Mouse (Mus musculus): ENCODE measurements around the gene C8g.

C8g gene

DNA sequence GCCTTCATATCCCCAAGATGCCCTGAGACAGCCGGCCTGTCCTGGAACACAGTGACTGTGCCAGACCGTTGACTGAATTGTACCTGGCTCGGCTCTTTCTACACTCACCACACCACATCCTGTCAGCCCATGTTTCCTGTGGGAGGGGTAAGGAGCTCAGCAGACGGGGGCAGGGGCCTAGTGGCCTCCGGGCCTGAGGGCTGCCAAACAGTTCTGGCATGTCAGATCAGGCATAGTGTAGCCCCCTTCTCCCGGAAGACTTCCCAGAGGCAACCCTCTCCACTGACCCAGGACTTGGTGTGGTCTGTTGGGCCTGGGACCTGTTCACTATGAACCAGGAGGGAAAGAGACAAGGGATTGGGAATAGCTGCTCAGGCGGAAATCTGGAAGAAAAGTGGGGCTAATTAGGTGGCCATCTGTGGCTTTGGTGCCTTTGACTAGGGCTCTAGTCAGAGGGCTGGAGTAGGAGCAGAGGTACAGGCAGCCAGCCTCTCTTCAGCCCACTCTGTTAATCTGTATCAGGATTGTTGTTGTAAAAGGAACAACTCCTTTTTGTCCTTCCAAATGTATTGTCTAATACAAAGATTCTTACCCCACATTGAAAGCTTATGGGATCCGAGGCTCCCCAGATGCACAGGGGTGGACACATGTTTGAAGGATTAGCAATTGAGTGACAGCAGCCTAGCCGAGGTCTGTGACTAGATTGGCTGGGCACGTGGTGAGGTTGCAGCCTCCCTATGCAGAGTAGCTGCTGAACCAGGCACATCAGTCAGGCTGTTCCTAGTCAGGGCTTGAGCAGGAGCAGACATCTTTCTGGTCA lies 35.5 kb downstream of the C8g start:
- peak; percentile 53 to 61 for DNase-seq

DNA sequence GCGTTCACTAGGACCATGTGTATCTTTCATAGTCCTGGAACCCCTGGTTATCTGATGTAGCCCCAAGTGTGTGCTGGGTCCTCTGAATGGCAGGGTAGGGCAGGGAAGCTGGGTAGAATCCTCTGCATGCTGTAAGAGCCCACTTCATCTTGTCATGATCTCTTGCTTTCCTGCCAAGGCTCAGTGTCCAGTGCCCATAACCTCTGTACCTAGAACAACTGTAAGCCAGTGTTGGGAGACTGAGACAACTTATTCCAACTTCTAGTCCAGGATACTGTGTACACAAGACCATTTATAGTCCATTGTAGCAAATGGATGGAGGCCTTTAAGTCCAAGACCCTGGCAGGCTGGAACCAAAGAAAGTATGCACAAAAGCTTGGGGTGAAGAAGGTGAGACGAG lies 36.3 kb downstream of the C8g start:
- DNase-seq, result no peak

DNA sequence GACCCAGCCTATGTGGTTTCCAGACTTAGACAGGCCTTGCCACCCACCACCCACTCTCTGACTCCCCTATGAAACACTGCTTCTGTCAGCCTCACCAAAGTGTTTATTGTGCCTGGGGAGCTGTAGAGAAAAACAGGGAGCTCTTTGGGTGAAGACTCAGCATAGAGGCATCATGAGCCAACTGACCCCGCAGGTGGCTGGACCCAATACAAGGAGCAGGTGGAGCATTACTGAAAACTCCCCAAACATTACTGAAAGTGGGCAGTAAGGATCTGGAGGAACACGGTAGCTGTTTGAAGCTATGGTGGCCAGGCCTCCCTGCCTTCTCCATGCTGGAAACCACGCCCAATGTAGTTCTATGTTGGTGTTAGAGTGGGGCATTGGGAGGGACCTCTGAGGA lies 37.9 kb downstream of the C8g start:
- peak; percentile 65 to 73 for DNase-seq

DNA sequence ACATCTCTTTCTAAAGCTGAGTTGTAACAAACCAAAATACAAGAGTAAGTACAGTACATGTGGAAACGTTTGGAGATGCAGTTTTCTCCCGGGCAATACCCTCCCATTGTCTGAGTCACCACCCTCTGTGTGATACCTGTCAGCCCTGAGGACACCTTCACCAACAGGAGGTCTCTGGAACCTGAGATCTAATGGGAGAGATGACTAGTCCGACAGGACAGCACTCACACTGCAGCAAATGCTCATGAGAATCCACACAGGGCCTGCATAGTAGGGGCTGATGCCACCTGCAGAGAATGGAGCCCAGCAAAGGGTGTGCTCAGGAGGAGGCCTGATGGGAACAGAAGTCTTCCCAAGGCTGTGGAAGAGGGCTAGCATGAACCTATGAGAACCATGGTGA lies 40.1 kb downstream of the C8g start:
- no peak for DNase-seq

DNA sequence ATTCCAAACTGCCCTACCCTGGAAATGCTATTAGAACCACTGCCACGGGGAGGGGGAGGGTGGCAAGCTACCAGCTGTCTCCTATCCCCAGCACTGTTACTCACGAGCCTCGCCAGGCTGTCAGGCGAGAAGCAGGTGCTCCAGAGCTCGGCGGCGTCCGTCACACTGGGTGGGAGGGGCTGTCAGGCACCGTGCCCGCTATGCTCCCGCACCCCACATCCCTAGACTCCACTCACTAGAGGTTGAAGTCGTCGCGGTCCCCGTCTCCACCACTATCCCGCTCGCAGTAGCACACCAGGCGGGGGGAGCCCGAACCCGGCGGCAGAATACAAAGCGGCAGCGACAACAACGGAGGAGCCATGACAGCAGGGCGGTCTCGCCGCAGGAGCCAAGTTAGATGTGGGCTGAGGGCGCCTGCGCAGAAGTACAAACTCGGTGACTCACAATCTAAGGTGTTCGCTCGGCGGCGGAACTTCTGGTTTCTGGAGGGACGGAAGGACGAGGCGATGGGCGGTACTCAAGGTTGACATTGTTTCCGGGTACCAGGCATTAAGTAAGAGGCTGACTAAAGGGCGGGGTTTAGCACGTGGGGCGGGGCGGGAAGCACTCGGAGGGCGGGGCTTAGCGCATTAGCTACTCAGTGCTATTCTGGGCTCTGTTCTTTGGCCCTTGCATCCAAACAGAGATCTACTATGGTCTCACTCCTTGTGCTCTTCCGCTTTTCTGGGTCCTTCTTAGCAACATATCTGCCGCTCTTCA lies 40.8 kb downstream of the C8g start, which contains the start of gene Paxx:
Paxx (minus strand) TSS at position 544 of the 759 bp plus-strand sequence.
- peak; percentile 92 to 94 for DNase-seq

DNA sequence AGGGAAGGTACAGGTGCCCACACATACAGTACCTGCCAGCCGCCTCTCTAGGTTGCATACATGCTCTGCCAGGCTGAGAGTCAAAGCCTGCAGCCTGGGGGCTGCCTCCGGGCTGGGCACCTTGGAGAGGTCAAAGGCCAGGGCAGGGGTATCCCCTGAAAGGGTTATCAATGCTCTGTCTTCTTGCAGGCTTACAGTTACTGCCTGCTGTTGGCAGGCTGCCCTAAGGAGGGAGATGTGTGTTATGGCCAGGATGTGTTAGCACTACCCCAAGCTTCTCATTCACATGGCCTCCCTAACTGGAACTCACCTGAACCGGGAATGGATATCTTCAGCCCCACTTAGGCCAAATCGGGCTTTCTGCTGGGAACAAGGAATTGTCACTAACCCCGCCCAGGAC lies 41.4 kb downstream of the C8g start:
- DNase-seq, result peak in 1 of 2 experiments; percentile 53

DNA sequence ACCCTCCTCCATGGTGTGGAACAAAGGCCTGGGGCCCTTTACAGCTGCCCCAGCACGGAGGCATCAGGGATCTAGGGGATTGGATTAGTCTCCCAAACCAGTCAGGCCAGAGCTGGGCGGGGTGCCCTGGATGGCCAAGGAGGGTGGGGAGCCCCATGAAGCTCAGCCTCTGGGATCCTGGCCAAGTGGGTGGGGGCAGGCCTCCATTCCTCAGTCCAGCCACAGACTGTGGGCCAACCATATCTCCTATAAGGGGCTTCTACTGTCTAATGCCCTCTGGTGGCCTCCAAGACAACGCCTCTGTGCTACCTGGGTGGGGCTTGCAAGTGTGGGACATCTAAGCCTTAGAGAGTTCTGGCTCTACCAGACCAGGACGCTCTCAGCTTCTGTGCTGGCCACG lies 42.6 kb downstream of the C8g start:
- DNase-seq, result peak in 1 of 2 experiments; percentile 57

DNA sequence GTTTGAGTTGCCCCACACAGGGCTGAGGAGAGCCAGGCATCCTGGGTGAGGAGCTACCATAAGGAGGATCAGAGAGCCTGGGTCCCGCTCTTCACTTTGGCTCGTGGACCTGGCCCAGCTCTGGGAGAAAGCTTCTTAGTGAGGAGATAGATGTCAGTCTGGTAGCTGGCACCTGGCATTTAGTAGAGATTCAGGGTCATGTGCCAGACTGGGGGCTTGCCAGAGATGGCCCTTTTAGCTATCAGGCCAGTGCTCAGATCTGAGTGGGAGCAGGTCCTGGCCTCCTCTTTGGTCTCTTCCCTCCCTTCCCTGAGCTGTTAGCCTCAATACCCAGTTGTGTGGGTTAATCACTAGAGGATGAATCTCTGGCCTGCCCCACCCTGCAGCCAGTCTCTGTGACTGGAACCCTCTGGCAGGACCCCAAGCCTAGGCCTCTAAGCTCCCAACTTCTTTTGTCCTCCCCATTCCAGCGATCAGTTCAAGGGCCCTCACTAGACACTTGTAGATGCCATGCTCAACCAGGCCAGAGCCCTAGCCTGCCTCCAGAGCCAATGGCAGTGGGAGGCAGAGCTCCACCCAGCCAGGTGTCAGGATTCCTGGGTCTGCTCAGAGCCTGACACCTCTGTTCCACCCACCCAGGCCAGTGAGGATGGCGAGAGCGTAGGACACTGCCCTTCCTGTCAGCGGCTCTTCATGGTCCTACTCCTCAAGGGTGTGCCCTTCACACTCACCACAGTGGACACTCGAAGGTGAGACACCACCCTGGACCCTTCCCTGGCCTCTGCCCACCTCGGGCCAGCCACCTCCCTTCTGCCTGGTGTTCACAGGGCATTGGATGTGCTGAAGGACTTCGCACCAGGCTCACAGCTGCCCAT lies 44.3 kb downstream of the C8g start:
- peak; percentile 52 to 57 for DNase-seq

DNA sequence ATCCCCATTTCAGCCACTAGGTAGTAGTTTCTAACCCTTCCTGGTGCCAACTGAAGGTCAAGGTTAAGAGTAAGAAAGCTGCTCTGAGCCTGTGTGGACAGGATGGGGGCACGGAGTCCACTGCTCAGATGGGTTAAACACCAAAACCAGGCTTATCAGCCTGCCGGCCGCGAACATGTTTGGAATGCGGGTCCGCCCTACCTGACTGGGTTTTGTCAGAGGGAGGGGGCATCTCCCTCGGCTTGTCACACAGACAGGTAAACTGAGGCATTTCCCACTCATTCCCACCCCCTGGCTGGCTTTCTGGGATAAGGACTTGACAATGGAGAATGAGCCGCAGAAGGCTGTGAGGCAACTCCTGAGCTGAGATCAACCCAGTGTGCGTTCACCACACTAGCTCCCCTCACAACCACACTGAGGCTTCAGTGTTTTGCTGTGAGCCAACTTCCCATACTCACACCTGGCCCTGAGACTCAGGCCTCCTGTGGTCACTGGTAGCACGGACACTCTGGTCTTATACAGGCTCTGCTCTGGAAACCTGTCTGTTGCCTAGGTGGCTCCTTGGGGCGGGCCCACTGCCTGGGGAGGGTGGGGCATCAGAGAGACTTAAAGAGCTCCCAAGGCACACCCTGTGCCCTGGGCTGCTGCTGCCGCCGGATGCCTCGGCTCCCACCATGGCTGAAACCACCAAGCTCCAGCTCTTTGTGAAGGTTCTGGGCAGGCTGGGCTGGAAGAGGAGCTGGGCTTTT lies 45.1 kb downstream of the C8g start, which contains the start of gene Clic3:
Clic3 (plus strand) TSS at position 634 of the 749 bp plus-strand sequence.
- peak in 1 of 2 experiments; percentile 31 for DNase-seq

DNA sequence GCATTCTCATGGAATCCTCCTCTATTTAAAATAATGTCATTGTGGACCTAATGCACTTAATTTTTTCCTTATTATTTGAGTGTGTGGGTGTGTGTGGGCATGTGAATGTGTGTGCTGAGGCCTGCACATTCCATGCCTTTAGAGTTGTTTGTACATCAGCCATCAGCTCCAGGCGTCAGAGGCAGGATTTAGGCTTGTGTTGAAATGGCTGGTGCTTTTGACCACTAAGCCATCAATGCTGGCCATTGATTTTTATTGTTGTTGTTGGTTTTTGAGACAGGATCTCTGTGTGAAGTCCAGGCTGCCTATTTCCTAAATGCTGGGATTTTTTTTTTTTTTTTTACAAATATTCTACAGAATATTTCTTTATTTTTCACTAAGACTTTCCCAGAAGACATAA lies 48.6 kb downstream of the C8g start:
- DNase-seq, result no peak

DNA sequence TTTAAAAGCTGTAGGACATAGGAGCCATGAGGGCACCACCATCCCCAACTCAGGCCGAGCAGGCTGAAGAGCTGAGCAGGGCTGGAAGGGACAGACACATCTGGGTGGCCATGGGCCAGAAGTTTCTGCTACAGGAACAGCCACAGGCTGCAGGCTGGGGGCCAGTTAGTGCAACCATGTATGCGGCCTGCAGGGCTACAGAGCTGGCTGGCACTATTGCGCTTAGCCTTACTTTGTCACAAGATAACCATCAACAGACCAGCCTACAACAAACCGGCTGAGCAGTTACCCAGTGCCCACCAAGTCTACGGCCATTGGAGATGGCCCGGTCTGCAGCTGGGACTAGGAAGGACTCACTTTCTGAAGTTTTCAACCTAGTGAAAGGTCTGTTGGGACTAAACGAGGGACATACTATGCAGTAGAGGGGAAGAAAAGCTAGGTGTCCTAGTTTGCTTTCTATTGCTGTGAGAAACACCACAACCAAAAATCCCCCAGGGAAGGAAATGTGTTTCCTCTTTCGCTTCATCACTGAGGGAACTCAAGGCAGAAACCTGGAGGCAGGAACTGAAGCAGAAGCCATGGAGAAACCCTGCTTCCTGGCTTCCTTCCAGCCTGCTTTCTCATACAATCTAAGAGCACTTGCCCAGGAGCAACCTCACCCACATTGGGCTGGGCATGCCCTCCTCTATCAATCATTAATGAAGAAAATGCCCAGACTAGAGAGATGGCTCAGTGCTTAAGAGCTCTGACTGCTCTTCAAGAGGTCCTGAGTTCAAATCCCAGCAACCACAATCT lies 50.5 kb downstream of the C8g start:
- no peak for DNase-seq
